Mouse (Mus musculus) myocyte (in vitro differentiated cells): ENCODE measurements at regions not wholly inside any gene's neighbourhood (a gene's known extent, or its start where the extent isn't known, plus 50 kb on each side); places are given as distances from the start of the nearest gene placed in this dataset.

Experiments
- CEBPB ChIP-seq: IDR thresholded peaks from 2 replicates; pipeline ENCODE4 v1.6.1; 2011; ENCODE audit warnings: mild to moderate bottlenecking, moderate library complexity; ENCODE audit not compliant: poor library complexity, insufficient read depth, severe bottlenecking
- E2F4 ChIP-seq: IDR thresholded peaks from one replicate; pipeline ENCODE4 v1.6.1; 2011; ENCODE audit warnings: mild to moderate bottlenecking, control low read depth, moderate library complexity; ENCODE audit not compliant: insufficient read depth
- MAX ChIP-seq: IDR thresholded peaks from one replicate; pipeline ENCODE4 v1.6.1; 2011; ENCODE audit warnings: low read depth, mild to moderate bottlenecking, control low read depth
- MYOD1 ChIP-seq, 3 experiments: IDR thresholded peaks; one replicate each; pipeline ENCODE4 v1.6.1; 2011; ENCODE audit warnings: control low read depth in 2 of 3, low read depth in 2 of 3, mild to moderate bottlenecking in 2 of 3, moderate library complexity in 1 of 3; ENCODE audit not compliant: insufficient read length in 2 of 3, control insufficient read depth in 1 of 3
- MYOG ChIP-seq, 3 experiments: IDR thresholded peaks; one replicate each; pipeline ENCODE4 v1.6.1; 2011; ENCODE audit warnings: control low read depth in 2 of 3, low read depth in 2 of 3, mild to moderate bottlenecking in 2 of 3; ENCODE audit not compliant: insufficient read length in 2 of 3, control insufficient read depth in 1 of 3, insufficient read depth in 1 of 3
- POLR2A ChIP-seq: IDR thresholded peaks from one replicate; pipeline ENCODE4 v1.6.1; 2011; ENCODE audit warnings: low read depth, mild to moderate bottlenecking, control low read depth, moderate library complexity; ENCODE audit not compliant: insufficient read length
- POLR2AphosphoS2 ChIP-seq: IDR thresholded peaks from one replicate; pipeline ENCODE4 v1.6.1; 2011; ENCODE audit warnings: low read depth, control low read depth; ENCODE audit not compliant: insufficient read length
- REST ChIP-seq: IDR thresholded peaks from one replicate; pipeline ENCODE4 v1.6.1; 2011; ENCODE audit warnings: mild to moderate bottlenecking, control low read depth, moderate library complexity; ENCODE audit not compliant: insufficient read depth, insufficient read length
- SRF ChIP-seq: IDR thresholded peaks from one replicate; pipeline ENCODE4 v1.6.1; 2011; ENCODE audit warnings: low read depth; ENCODE audit not compliant: control insufficient read depth, insufficient read length
- TCF12 ChIP-seq: IDR thresholded peaks from one replicate; pipeline ENCODE4 v1.6.1; 2011; ENCODE audit warnings: mild to moderate bottlenecking, control low read depth; ENCODE audit not compliant: poor library complexity, insufficient read depth, severe bottlenecking
- TCF3 ChIP-seq: IDR thresholded peaks from one replicate; pipeline ENCODE4 v1.6.1; 2011; ENCODE audit warnings: low read depth, control low read depth; ENCODE audit not compliant: insufficient read length
- USF1 ChIP-seq: IDR thresholded peaks from one replicate; pipeline ENCODE4 v1.6.1; 2011; ENCODE audit warnings: low read depth, mild to moderate bottlenecking, control low read depth, moderate library complexity

DNA sequence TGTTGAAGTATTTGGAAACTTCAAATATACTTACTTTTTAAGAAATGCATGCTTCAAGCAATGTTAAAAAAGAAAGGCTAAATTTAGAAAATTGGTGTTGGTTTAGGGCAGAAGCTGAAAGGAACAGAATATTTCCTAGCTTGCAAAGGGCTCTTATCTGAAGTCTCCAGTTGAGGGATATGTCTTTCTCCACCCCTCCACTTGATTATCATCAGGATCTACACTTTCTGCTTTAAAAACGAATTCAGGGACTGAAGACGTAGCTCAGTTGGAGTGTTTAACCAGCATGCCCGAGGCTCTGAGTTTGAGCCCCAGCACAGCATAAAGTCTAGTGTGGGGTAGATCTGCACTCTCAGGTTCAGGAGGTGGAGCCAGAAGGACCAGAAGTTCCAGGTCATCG lies 144.9 kb upstream of the Syt6 start:
- TF ChIP-seq POLR2A (no peak), USF1 (no peak), TCF3 (no peak), MAX (no peak), TCF12 (no peak), POLR2AphosphoS2 (no peak), MYOG (IDR thresholded peaks at IDR 0.05; ENCODE audit: control insufficient read depth in 1 of 3, insufficient read depth in 1 of 3, insufficient read length in 2 of 3, low read depth in 2 of 3) (no peak), CEBPB (no peak), MYOD1 (IDR thresholded peaks at IDR 0.05; ENCODE audit: control insufficient read depth in 1 of 3, insufficient read length in 2 of 3, low read depth in 2 of 3) (no peak), REST (no peak), E2F4 (no peak), SRF (no peak)
